Mouse (Mus musculus) ES-Bruce4 (cell line): ENCODE data around the gene Nrxn3. TPM values are rescaled to one million over a fixed set of nuclear protein-coding genes. Genes with fewer than 3 reads are reported as not detected.

Experiments used
- H3K27ac ChIP-seq: 2 replicates; pipeline ENCODE4 v1.5.1; 2012; ENCODE audit warnings: low read length, inconsistent platforms; ENCODE audit not compliant: insufficient read depth
- H3K27me3 ChIP-seq: 2 replicates; pipeline ENCODE4 v1.6.1; 2012; ENCODE audit warnings: mild to moderate bottlenecking, low read length, inconsistent platforms; ENCODE audit not compliant: control insufficient read depth, poor library complexity, insufficient read depth, severe bottlenecking
- H3K36me3 ChIP-seq: 2 replicates; pipeline ENCODE4 v1.6.1; 2012; ENCODE audit warnings: inconsistent platforms, mild to moderate bottlenecking, low read length, moderate library complexity; ENCODE audit not compliant: control insufficient read depth, poor library complexity, insufficient read depth, severe bottlenecking
- H3K4me1 ChIP-seq: one replicate; pipeline ENCODE4 v1.8.1; 2011; ENCODE audit warnings: low read length; ENCODE audit not compliant: control insufficient read depth, insufficient read depth
- H3K4me3 ChIP-seq: 2 replicates; pipeline ENCODE4 v1.5.1; 2011; ENCODE audit warnings: low read depth, mild to moderate bottlenecking, low read length
- H3K9ac ChIP-seq: 2 replicates; pipeline ENCODE4 v1.6.1; 2012; ENCODE audit warnings: low read depth, mild to moderate bottlenecking, inconsistent platforms; ENCODE audit not compliant: poor library complexity, severe bottlenecking
- H3K9me3 ChIP-seq: replicated peaks from 2 replicates; pipeline ENCODE4 v1.6.1; 2012; ENCODE audit warnings: mild to moderate bottlenecking, low read length, inconsistent platforms; ENCODE audit not compliant: control insufficient read depth, poor library complexity, insufficient read depth, severe bottlenecking
- CTCF ChIP-seq: IDR thresholded peaks from one replicate; pipeline ENCODE4 v1.8.1; 2011; ENCODE audit warnings: low read depth, low read length
- EP300 ChIP-seq: IDR thresholded peaks from 2 replicates; pipeline ENCODE4 v1.6.1; 2011; ENCODE audit warnings: low read depth, low read length; ENCODE audit not compliant: insufficient read depth
- POLR2A ChIP-seq: IDR thresholded peaks from one replicate; pipeline ENCODE4 v1.8.1; 2011; ENCODE audit warnings: low read length; ENCODE audit not compliant: insufficient read depth
- polyA plus RNA-seq: library from polyadenylated mRNA; stranded (reverse); fragments of >200 nt; gene quantifications from 2 replicates; pipeline ENCODE4 v1.2.4, GENCODE M21; 2011; ENCODE audit warnings: low read depth; ENCODE audit not compliant: missing spikeins, insufficient read depth, insufficient read length

Nrxn3 gene
- polyA plus RNA-seq, 1 experiment: not detected

DNA sequence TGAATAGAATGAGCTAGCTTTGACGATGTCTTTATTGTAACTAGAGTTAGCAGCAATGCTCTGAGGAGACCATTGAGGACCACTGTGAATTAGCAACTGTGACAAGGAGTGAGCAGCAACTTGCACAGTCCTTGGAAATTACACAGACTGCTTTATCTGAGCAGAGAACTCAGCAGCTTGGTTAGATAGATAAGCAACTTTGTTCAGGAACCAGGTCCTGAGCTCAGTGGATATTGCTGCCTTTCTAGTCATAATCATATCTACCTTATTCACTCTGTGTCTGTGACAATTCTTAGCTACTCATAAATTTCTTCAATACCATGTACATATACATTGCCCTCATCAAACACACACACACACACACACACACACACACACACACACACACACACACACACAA lies 70.6 kb downstream of the Nrxn3 start:
- no peaks in the 10 kb centered on the region for H3K9me3 ChIP-seq
- TF ChIP-seq CTCF: no peak
- TF ChIP-seq EP300: no peak
- no peak for TF ChIP-seq POLR2A
- no peaks in the 10 kb centered on the region for H3K27me3 ChIP-seq

DNA sequence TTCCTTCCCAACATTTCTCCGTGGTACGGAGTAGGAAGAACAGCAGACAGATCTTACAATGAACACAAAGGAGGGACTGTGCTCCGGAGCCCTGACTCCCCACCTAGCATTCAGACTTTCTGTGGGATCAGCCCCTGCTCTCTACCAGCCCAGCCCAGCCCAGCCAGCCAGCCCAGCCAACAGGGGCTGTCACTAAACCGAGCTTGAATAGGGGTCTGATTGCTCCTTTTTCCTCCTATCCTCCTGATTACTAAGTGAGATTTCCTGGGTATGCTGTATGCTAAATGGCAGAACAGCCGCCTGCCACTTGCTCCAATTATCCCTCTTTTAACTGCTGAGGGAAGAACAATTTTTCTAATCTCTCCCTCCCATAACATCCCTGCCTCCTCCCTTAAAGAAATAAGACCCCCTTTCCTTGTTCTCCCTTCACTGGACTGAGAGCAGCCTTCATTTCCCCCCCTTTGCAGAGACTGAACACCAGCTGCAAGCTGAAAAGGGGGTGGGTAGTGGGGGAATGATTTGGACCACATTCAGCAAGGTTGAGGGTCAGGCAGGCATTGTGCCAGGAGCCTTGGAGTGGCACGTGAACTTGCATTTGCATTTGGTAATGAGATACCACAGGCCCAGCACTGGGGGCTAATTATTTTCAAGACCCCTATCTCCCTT lies 78.4 kb downstream of the Nrxn3 start:
- Histone ChIP-seq H3K9ac (no peak overlapping the region), H3K4me3 (no peak overlapping the region), H3K9me3 (no peaks in the 10 kb centered on the region), H3K27me3 (no peaks in the 10 kb centered on the region), H3K36me3 (no peaks in the 10 kb centered on the region), H3K4me1 (no peaks in the 10 kb centered on the region), H3K27ac (no peak overlapping the region)
- no peak for TF ChIP-seq EP300
- no peak for TF ChIP-seq POLR2A
- TF ChIP-seq CTCF: no peak

More for the DNA sequence above, 70.6 kb downstream of the Nrxn3 start:
- H3K9ac ChIP-seq: no peak overlapping the region
- no peaks in the 10 kb centered on the region for H3K36me3 ChIP-seq
- H3K4me3 ChIP-seq: no peak overlapping the region
- H3K4me1 ChIP-seq: no peaks in the 10 kb centered on the region
- no peak overlapping the region for H3K27ac ChIP-seq

DNA sequence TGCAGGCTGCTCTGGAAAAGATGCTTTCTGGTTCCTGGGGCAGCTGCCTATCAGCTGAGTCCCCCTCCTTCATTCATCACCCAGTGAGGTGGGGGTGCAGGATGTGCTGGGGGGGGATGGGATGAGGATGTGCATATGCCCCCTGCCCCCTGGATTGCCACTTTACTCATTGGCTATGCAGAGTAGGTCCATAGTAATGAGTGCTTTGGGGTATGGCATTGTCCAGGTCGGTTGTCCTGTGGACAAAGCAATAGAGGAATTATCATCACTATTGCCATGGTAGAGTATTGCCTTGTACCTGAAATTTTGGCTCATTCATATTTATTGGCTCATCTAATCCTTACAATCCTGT lies 79.0 kb downstream of the Nrxn3 start:
- Histone ChIP-seq H3K9me3 (no peaks in the 10 kb centered on the region), H3K9ac (no peak overlapping the region), H3K4me1 (no peaks in the 10 kb centered on the region), H3K36me3 (no peaks in the 10 kb centered on the region), H3K27me3 (no peaks in the 10 kb centered on the region), H3K27ac (no peak overlapping the region), H3K4me3 (no peak overlapping the region)
- TF ChIP-seq EP300: no peak
- no peak for TF ChIP-seq POLR2A
- TF ChIP-seq CTCF: no peak

DNA sequence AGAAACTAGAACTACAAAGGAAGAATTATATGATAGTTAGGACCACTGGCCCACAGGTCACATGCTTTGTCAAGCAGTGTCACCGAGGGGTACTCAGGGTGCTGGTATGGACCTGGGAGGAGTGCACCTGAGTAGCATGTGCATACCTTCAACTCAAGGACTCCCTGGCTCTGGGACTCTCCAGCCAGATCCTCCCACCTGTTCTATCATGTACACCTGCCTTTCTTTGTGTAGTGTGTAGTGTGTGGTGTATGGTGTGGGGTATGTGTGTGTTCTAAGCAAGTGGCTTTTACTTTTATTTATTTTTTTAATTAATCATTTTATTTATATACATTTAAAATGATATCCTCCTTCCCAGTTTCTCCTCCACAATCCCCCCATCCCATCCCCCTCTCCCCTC lies 86.3 kb downstream of the Nrxn3 start:
- Histone ChIP-seq H3K27ac (no peak overlapping the region), H3K36me3 (no peaks in the 10 kb centered on the region), H3K9me3 (no peaks in the 10 kb centered on the region), H3K9ac (no peak overlapping the region), H3K4me1 (no peaks in the 10 kb centered on the region), H3K4me3 (no peak overlapping the region), H3K27me3 (no peaks in the 10 kb centered on the region)
- TF ChIP-seq POLR2A: no peak
- TF ChIP-seq EP300: no peak
- no peak for TF ChIP-seq CTCF

DNA sequence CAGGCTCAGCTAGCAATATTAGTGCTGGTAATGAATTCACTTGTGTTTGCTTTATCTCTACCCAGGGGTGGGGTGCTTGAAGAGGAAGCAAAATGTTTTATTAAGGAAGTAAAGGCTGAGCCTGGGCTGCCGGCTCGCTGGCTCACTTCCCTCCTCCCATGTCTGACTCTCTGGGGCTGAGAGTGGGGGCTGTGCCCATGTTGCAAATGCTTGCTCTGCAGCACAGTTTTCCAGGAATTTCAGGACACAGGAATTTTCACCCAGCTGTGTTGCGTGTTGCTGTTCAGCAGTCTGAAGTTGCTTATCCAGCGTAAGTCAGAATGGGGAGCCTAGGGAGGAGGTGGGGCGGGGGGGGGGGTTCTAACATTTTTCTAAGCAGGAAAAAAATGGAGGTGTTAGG lies 89.5 kb downstream of the Nrxn3 start:
- TF ChIP-seq POLR2A: no peak
- no peak for TF ChIP-seq EP300
- no peak for TF ChIP-seq CTCF
- no peaks in the 10 kb centered on the region for H3K9me3 ChIP-seq
- H3K4me3 ChIP-seq: no peak overlapping the region
- H3K9ac ChIP-seq: no peak overlapping the region
- no peaks in the 10 kb centered on the region for H3K4me1 ChIP-seq
- no peaks in the 10 kb centered on the region for H3K27me3 ChIP-seq
- H3K27ac ChIP-seq: no peak overlapping the region
- H3K36me3 ChIP-seq: no peaks in the 10 kb centered on the region

DNA sequence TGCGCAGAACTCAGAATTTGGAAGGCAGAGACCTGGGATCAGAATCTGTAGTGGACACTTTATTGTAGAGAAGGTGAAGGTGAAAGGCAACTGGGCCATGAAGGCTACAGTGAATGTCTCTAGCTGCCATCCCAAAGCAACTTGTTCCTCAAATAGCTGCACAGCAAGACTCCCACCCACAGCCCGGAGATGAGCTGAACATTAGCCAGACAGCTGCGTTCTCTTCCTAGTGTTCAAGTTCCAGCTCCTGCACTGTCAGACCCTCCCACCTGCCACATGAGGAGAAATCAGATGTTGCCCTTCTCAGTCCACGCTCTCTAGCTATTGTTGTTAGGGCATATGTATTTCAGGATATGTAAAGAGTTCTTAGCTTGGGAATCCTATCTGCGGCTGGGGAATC lies 94.2 kb downstream of the Nrxn3 start:
- Histone ChIP-seq H3K9ac (no peak overlapping the region), H3K4me3 (no peak overlapping the region), H3K27ac (no peak overlapping the region), H3K36me3 (no peaks in the 10 kb centered on the region), H3K4me1 (no peaks in the 10 kb centered on the region), H3K9me3 (no peaks in the 10 kb centered on the region), H3K27me3 (no peaks in the 10 kb centered on the region)
- TF ChIP-seq EP300 (no peak), POLR2A (no peak), CTCF (no peak)
